Comparison of ENCODE assay signal across 9 mouse cellular contexts in genomic region chr5:35159178-35159661, GRCm38 (mm10). TPM values are rescaled to one million over a fixed set of nuclear protein-coding genes. Genes with fewer than 3 reads are reported as not detected.
A peak's percentile ranks its signal among the peaks of the same experiment; 100 is the strongest.
DNase-seq lines count a peak whose midpoint lies in the region; ATAC-seq and TF ChIP-seq lines count a peak whose summit lies in the region.
"Had no signal": no experiment of that assay in that cellular context is flagged by ENCODE, and none has a peak within 500 bp of the region (broad histone marks: within the 10 kb centered on the region; RNA-seq: fewer than 3 reads in every experiment).

No protein-coding gene starts in this region.

- H3K9ac ChIP-seq in heart, embryonic 13.5 days: 0 out of 2 replicates have a peak overlapping the region, but pooled peaks have one; percentile 21
- no peak overlapping the region for H3K9ac ChIP-seq in CH12.LX (ENCODE audit: insufficient read depth, low read depth)

- no peak for TF ChIP-seq RAD21 in CH12.LX (IDR thresholded peaks at IDR 0.05; ENCODE audit: low read depth, low read length)

- H3K9me3 ChIP-seq in heart, embryonic 13.5 days: no peaks in the 10 kb centered on the region
- H3K9me3 ChIP-seq in CH12.LX (replicated peaks; ENCODE audit: low read length): no peaks in the 10 kb centered on the region
- no peaks in the 10 kb centered on the region for H3K9me3 ChIP-seq in limb, embryonic 10.5 days (replicated peaks)

- H3K4me1 ChIP-seq in heart, embryonic 13.5 days: peaks cover 50% of the 10 kb centered on the region
- H3K4me1 ChIP-seq in CH12.LX (ENCODE audit: control insufficient read depth in 1 of 2, insufficient read depth in 2 of 2): peaks cover 3 to 21% of the 10 kb centered on the region in 2 experiments; a peak in 3 of 4 replicates
- peaks cover 46% of the 10 kb centered on the region for H3K4me1 ChIP-seq in limb, embryonic 10.5 days

- H3K27ac ChIP-seq in heart, embryonic 13.5 days (replicated peaks): peak overlapping the region; percentile 53
- H3K27ac ChIP-seq in CH12.LX (ENCODE audit: insufficient read depth, low read depth): no peak overlapping the region
- H3K27ac ChIP-seq in limb, embryonic 10.5 days: peak overlapping the region; percentile 63; the same call in 1 of the 2 replicates

- no peak for DNase-seq in heart, postnatal 25 days (ENCODE audit: low spot score)
- DNase-seq in CH12.LX (ENCODE audit: extremely low read depth): no peak
- DNase-seq in cerebellum, adult 8-10 months: peak; percentile 82
- DNase-seq in limb, embryonic 10.5 days (ENCODE audit: low spot score): no peak
- DNase-seq in right cerebral cortex, postnatal 36 days (ENCODE audit: low spot score in 2 of 2): no peak
- no peak for DNase-seq in retina, postnatal 1 day
- DNase-seq in adrenal gland, postnatal 10 days: no peak

- H3K36me3 ChIP-seq in heart, embryonic 13.5 days: no peaks in the 10 kb centered on the region
- H3K36me3 ChIP-seq in CH12.LX (replicated peaks in 1 of 2; ENCODE audit: control insufficient read depth in 1 of 2, insufficient read depth in 1 of 2, low read length in 1 of 2): no peaks in the 10 kb centered on the region
- no peaks in the 10 kb centered on the region for H3K36me3 ChIP-seq in limb, embryonic 10.5 days

- H3K27me3 ChIP-seq in heart, embryonic 13.5 days (replicated peaks): no peaks in the 10 kb centered on the region
- peaks cover 60% of the 10 kb centered on the region for H3K27me3 ChIP-seq in CH12.LX (replicated peaks)
- no peaks in the 10 kb centered on the region for H3K27me3 ChIP-seq in limb, embryonic 10.5 days (ENCODE audit: low read depth, poor library complexity, severe bottlenecking)

- dilution Hi-C loops in CH12.LX (cut with MboI; ENCODE audit: extremely low pct_ligation_motif_present, extremely low pct_unique_long_range_greater_than_20kb, low sequenced_read_pairs): no loop called here

- no peaks in the 10 kb centered on the region for H3K79me2 ChIP-seq in CH12.LX (replicated peaks; ENCODE audit: control insufficient read depth, extremely low read depth, insufficient read depth, poor library complexity, severe bottlenecking)

- WGBS in heart, embryonic 13.5 days: 41% methylated on average over 9 of the region's 9 CpGs
- WGBS in limb, embryonic 10.5 days: 52% methylated on average over 9 of the region's 9 CpGs

- peak; percentile 40; the same call in 1 of the 2 replicates for TF ChIP-seq EP300 in CH12.LX (IDR thresholded peaks at IDR 0.05; ENCODE audit: low read length)

- no peak for TF ChIP-seq CTCF in CH12.LX (conservative IDR thresholded peaks at IDR 0.05 in 1 of 2, IDR thresholded peaks at IDR 0.05 in 1 of 2; ENCODE audit: low read depth in 2 of 2, low read length in 2 of 2)

- no peak for ATAC-seq in heart, embryonic 13.5 days (ENCODE audit: extremely low read depth, insufficient number of reproducible peaks, low FRiP score, low TSS enrichment)
- ATAC-seq: CD4-positive, CD25-positive, alpha-beta regulatory T cell, adult 4 months had no signal

- no peak overlapping the region; the same call in 1 of the 2 replicates for H3K4me3 ChIP-seq in heart, embryonic 13.5 days
- H3K4me3 ChIP-seq in CH12.LX (replicated peaks in 1 of 3; ENCODE audit: low read depth in 2 of 3, low read length in 2 of 3, poor library complexity in 1 of 3): no peak overlapping the region
- H3K4me3 ChIP-seq in limb, embryonic 10.5 days: no peak overlapping the region

- H3K4me2 ChIP-seq in heart, embryonic 13.5 days: peak overlapping the region; percentile 47
- H3K4me2 ChIP-seq in CH12.LX (ENCODE audit: insufficient read depth, low read depth, poor library complexity, severe bottlenecking): no peak overlapping the region

- in situ Hi-C loops in CH12.LX (cut with MboI; ENCODE audit: low pct_ligation_motif_present, low pct_unique_long_range_greater_than_20kb, low sequenced_read_pairs): no loop called here

- TF ChIP-seq POLR2A in CH12.LX (IDR thresholded peaks at IDR 0.05; ENCODE audit: low read depth, low read length): no peak

- intact Hi-C loops in heart, postnatal 25 days (cut with DNase I): no loop called here

TF ChIP-seq in CH12.LX, 34 proteins besides CTCF, POLR2A, EP300 and RAD21:
- TF ChIP-seq BHLHE40 (IDR thresholded peaks at IDR 0.05; ENCODE audit: low read depth, low read length) (0 out of 2 replicates have a peak, but pooled peaks have one; percentile 32), IRF4 (IDR thresholded peaks at IDR 0.05; ENCODE audit: low read depth, low read length) (peak; percentile 85), TCF12 (IDR thresholded peaks at IDR 0.05; ENCODE audit: low read depth, low read length) (peak; percentile 64; the same call in 1 of the 2 replicates), ZC3H11A (IDR thresholded peaks at IDR 0.05; ENCODE audit: low read depth, low read length) (no peak), POLR2AphosphoS2 (IDR thresholded peaks at IDR 0.05; ENCODE audit: low read depth, low read length) (no peak), JUND (conservative IDR thresholded peaks at IDR 0.05; ENCODE audit: low read depth, low read length) (peak; percentile 34; the same call in 1 of the 2 replicates), MEF2A (IDR thresholded peaks at IDR 0.05; ENCODE audit: borderline replicate concordance, low read depth, low read length) (0 out of 2 replicates have a peak, but pooled peaks have one; percentile 19), ZNF384 (IDR thresholded peaks at IDR 0.05; ENCODE audit: low read depth, low read length) (no peak), ZKSCAN1 (IDR thresholded peaks at IDR 0.05; ENCODE audit: borderline replicate concordance, low read depth, low read length) (no peak)
TF ChIP-seq in CH12.LX: peak in this region for 5.

RNA-seq across cellular contexts. Expression of gene Lrpap1, which starts 53.7 kb away (rescaled TPM):
- polyA plus RNA-seq in heart, embryonic 13.5 days (2015; fragmentation: Nextera tagmentation; extraction: Ambion mirVana): 113 and 125 TPM in 2 replicates
- 10 to 100 TPM; 46.7 to 47.3 TPM for total RNA-seq in heart, postnatal 25 days (2021)
- total RNA-seq in CH12.LX (2012; rRNA removed) (39.6 and 44.5 TPM in 2 replicates), CH12.LX (2014; rRNA removed) (22.9 and 26.5 TPM in 2 replicates)
- polyA plus RNA-seq in CH12.LX (2012; ENCODE audit: insufficient read length, low read depth): 43.7 and 55.5 TPM in 2 replicates
- 54.6 and 58.5 TPM in 2 replicates for polyA plus RNA-seq in limb, embryonic 10.5 days (2016; fragmentation: Nextera tagmentation; extraction: Ambion mirVana)
- total RNA-seq in adrenal gland, postnatal 10 days (2021): 10 to 100 TPM; 71.6 to 86.0 TPM
